In genomic region chr2:64965227-64965864, GRCm38 (mm10) we compare ENCODE assay signal across 8 mouse cellular contexts. TPM values are rescaled to one million over a fixed set of nuclear protein-coding genes. Genes with fewer than 3 reads are reported as not detected.
DNase-seq lines count a peak whose midpoint lies in the region; ATAC-seq lines count a peak whose summit lies in the region.

No protein-coding gene starts in this region.

- ATAC-seq in granulocyte monocyte progenitor cell, adult 5-6 weeks (replicated peaks; ENCODE audit: poor library complexity, severe bottlenecking) = peak; percentile 74

- DNase-seq in adrenal gland, postnatal 14 days = peak; percentile 46
- no peak for DNase-seq in adrenal gland, postnatal 25 days
- DNase-seq in testis, postnatal 10 days (ENCODE audit: low spot score) = peak; percentile 51
- no peak for DNase-seq in testis, postnatal 14 days (ENCODE audit: low spot score)
- DNase-seq in kidney, postnatal 14 days = peak; percentile 52
- peak; percentile 56 for DNase-seq in mesoderm, embryonic 11.5 days (ENCODE audit: low read depth, low spot score)
- no peak for DNase-seq in spleen, postnatal 4 days (ENCODE audit: low spot score in 2 of 2)

RNA-seq across cellular contexts. Expression of gene Grb14, which starts 59.4 kb away (rescaled TPM):
- total RNA-seq in adrenal gland, postnatal 14 days (2021) = 33.9 and 46.5 TPM in 2 replicates
- total RNA-seq in adrenal gland, postnatal 25 days (2021) = 19.7 and 27.5 TPM in 2 replicates
- 0.56 and 3.6 TPM in 2 replicates for total RNA-seq in granulocyte monocyte progenitor cell, adult 5-6 weeks (2014; fragmentation: Nextera tagmentation)
- 0.86 and 1.6 TPM in 2 replicates for total RNA-seq in granulocyte monocyte progenitor cell, adult 5-6 weeks (2017)

Comparison
In these comparisons a context has a peak if more than half of its experiments do, and no peak if none do; other contexts are left out.
1. DNase-seq: peak in adrenal gland, postnatal 14 days (single experiment), testis, postnatal 10 days (single experiment), kidney, postnatal 14 days (single experiment) and mesoderm, embryonic 11.5 days (single experiment); none in adrenal gland, postnatal 25 days (single experiment), testis, postnatal 14 days (single experiment) and spleen, postnatal 4 days (0 of 2).